In the genomic region with DNA sequence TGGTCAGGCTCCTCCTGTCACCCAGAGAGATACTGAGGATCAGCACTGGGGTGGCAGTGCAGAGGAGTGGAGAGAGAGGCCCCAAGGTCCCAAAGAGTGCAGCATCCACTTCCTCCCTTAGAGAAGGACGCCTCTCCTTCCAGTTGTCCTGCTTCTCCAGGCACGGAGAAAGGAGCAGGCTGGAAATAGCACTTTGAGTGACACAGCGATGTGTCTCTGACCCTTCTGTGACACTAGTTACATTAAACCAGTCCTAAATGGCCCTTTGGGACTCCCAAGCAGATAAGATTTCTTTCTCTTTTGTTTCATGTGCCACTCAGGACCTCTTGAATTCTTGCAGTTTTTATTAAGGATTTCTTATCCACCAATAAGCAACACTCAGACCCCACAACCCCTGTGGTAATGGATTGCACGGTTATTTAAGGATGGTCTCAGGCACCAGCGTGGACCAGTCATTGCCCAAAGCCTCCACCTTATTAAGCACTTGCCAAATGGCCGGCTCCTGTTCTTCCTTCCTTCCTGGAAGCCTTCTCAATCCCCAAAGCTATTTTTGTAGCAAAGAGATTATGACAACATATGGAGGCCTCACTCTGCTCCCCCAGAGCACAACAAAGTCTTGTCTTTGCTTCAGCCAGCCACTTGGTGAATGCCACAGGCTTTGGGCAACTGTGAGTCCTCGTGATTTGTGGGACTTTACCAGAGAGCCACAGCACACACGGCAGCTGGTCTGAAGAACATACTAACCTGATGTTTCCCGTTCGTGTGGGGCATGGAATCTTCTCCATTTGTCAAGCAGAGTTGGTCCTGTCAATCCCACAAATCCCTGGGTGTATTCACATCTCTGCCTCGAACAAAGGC, we compare ENCODE assay signal across 15 mouse cellular contexts.
DNase-seq lines count a peak whose midpoint lies in the region; ATAC-seq lines count a peak whose summit lies in the region.
"Had no signal": no experiment of that assay in that cellular context is flagged by ENCODE, and none has a peak within 500 bp of the region (broad histone marks: within the 10 kb centered on the region; RNA-seq: fewer than 3 reads in every experiment).

No protein-coding gene starts in this region.

- peak overlapping the region; percentile 44 for H3K4me2 ChIP-seq in heart, embryonic 14.5 days (ENCODE audit: low read length)
- H3K4me2 ChIP-seq in limb, embryonic 13.5 days (replicated peaks): no peak overlapping the region
- H3K4me2 ChIP-seq: liver, embryonic 15.5 days had no signal

- no peak overlapping the region for H3K4me3 ChIP-seq in heart, embryonic 14.5 days (ENCODE audit: control insufficient read depth in 1 of 2, insufficient read depth in 1 of 2, low read depth in 1 of 2, low read length in 2 of 2)
- H3K4me3 ChIP-seq in limb, embryonic 13.5 days: no peak overlapping the region
- H3K4me3 ChIP-seq: erythroblast, embryonic 14.5 days; liver, embryonic 15.5 days had no signal

- H3K27ac ChIP-seq in heart, embryonic 14.5 days (replicated peaks in 1 of 2; ENCODE audit: control insufficient read depth in 1 of 2, insufficient read depth in 1 of 2, low read depth in 2 of 2, low read length in 2 of 2): peak overlapping the region; percentile 75 to 85
- H3K27ac ChIP-seq in limb, embryonic 13.5 days: no peak overlapping the region; the same call in 1 of the 2 replicates
- H3K27ac ChIP-seq: liver, embryonic 15.5 days had no signal

- H3K9me3 ChIP-seq in heart, embryonic 14.5 days (ENCODE audit: control insufficient read depth, low read length): no peaks in the 10 kb centered on the region
- no peaks in the 10 kb centered on the region for H3K9me3 ChIP-seq in limb, embryonic 13.5 days
- H3K9me3 ChIP-seq: liver, embryonic 15.5 days had no signal

- intact Hi-C loops in heart, postnatal 36 days (cut with DNase I): loop anchor here (5.0 kb wide), 1 partner anchor 68 kb away; the partner anchor contains the start of gene Samd4

- H3K36me3 ChIP-seq in heart, embryonic 14.5 days (ENCODE audit: control insufficient read depth, insufficient read depth, low read length): no peaks in the 10 kb centered on the region
- H3K36me3 ChIP-seq in limb, embryonic 13.5 days: no peaks in the 10 kb centered on the region
- H3K36me3 ChIP-seq: liver, embryonic 15.5 days had no signal

- no peak for ATAC-seq in heart, embryonic 14.5 days (ENCODE audit: insufficient number of reproducible peaks, insufficient read depth, low FRiP score, low read depth)
- peak; percentile 73; the same call in 1 of the 2 replicates for ATAC-seq in limb, embryonic 13.5 days (ENCODE audit: low FRiP score, low read depth)
- ATAC-seq: intestine, embryonic 16.5 days had no signal

- H3K9ac ChIP-seq in heart, embryonic 14.5 days (ENCODE audit: low read length): peak overlapping the region; percentile 50; the same call in 1 of the 2 replicates
- H3K9ac ChIP-seq in limb, embryonic 13.5 days: no peak overlapping the region
- H3K9ac ChIP-seq: liver, embryonic 15.5 days had no signal

- no peaks in the 10 kb centered on the region for H3K27me3 ChIP-seq in heart, embryonic 14.5 days (ENCODE audit: control insufficient read depth, insufficient read depth, low read length)
- H3K27me3 ChIP-seq in limb, embryonic 13.5 days: no peaks in the 10 kb centered on the region
- H3K27me3 ChIP-seq: liver, embryonic 15.5 days had no signal

- DNase-seq in cerebellum, postnatal 25 days: peak; percentile 11 to 15
- DNase-seq in cerebellum, adult 8-10 months: no peak
- no peak for DNase-seq in heart, postnatal 36 days
- DNase-seq in embryo, embryonic 10.5 days (ENCODE audit: low spot score): peak; percentile 40
- no peak for DNase-seq in adrenal gland, postnatal 10 days
- no peak for DNase-seq in thymus, postnatal 10 days (ENCODE audit: low spot score in 2 of 2)
- DNase-seq: adrenal gland, postnatal 14 days; B cell, adult 2 months; right cerebral cortex, postnatal 14 days; thymus, postnatal 14 days had no signal

- 18% methylated on average over 11 of the region's 11 CpGs for WGBS in heart, embryonic 14.5 days
- 55% methylated on average over 11 of the region's 11 CpGs for WGBS in limb, embryonic 13.5 days

- peaks cover 38 to 72% of the 10 kb centered on the region in 2 experiments for H3K4me1 ChIP-seq in heart, embryonic 14.5 days (ENCODE audit: control insufficient read depth in 2 of 2, insufficient read depth in 2 of 2, low read length in 2 of 2)
- peaks cover 35% of the 10 kb centered on the region for H3K4me1 ChIP-seq in limb, embryonic 13.5 days
- H3K4me1 ChIP-seq: liver, embryonic 15.5 days had no signal

Comparison
In these comparisons a context has a peak if more than half of its experiments do, and no peak if none do; other contexts are left out.
1. DNase-seq: peak in cerebellum, postnatal 25 days (2 of 2) and embryo, embryonic 10.5 days (single experiment); none in cerebellum, adult 8-10 months (single experiment), heart, postnatal 36 days (0 of 2), adrenal gland, postnatal 10 days (single experiment) and thymus, postnatal 10 days (0 of 2).